Mouse (Mus musculus) spleen, postnatal 4 days (tissue): ENCODE results near the gene Lifr.

ENCODE experiments used
- DNase-seq, 2 experiments: peaks; one replicate each; pipeline ENCODE4 v3.0.0; 2022; ENCODE audit warnings: low spot score in 2 of 2

Lifr gene

GRCm38 (mm10) chr15:7157658-7158057, 67.2 kb downstream of the Lifr start:
- no peak for DNase-seq

DNA sequence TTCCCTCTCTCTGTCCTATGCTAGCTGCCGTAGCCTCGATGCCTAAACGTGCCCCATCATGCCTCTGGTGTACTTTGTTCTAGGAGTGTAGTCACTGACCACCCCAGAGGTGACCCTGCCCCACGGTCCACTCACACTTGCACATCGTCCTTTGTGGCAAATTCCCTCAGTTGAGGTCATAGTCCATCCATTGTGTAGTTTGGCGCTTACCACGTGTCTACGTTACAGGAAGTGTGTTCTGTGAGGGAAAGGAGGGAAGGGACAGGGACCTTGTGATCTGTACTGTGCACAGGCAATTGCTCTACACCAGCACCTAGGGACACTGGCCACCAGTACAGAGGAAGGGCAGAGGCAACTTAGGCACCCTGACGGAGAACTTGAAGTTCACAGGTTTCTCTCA, 69.5 kb downstream of the Lifr start:
- DNase-seq: no peak

DNA sequence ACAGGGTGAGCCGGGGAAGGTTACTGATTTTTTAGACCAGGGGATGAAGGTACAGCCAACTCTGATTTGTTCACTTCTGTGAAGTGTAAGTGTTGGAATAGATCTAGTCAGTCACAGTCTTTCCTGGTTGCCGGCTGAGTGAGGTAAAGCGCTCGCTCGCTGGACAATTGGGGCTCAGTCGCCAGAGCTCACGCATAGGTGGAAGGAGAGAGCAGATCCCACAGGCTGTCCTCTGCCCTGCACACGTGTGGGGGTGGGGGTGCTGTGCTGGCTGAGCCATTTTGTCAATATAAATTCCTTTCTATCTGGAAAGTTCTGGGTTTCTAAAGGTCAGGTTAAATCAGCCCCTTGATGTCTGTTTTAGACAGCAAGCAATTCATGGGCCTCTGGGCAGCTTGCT, 69.9 kb downstream of the Lifr start:
- no peak for DNase-seq

DNA sequence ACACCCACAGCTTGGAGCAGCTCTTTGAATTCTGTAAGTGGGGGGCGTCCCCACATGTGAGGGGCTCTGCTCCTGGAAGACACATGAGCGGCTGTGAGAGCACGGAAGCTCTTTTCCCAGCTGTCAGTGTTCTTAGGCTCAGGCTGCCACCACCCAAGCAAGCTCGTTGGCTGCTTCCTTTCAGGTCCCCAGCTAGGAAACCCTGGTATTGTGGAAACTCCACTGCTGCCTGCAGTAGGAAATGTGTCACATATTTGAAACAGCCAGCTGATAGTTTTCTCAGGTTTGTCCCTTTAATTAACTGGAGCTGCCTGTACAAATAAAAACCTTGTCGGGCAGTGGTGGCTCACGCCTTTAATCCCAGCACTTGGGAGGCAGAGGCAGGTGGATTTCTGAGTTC, 73.4 kb downstream of the Lifr start:
- DNase-seq: no peak

DNA sequence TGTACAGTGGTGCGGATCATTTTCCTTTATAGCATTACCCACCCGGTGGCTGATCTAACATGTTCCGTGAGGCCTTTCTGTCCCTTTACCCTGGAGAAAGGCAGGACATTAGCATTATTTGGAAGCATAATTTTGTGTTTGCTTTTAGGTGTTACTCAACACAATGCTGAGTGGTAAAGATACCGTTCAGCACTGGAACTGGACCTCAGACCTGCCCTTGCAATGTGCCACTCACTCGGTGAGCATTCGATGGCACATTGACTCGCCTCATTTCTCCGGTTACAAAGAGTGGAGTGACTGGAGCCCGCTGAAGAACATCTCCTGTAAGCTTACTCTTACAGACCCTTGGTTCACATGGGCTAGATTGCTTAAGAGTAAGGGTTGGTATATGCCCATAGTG, 76.3 kb downstream of the Lifr start:
- DNase-seq: no peak

DNA sequence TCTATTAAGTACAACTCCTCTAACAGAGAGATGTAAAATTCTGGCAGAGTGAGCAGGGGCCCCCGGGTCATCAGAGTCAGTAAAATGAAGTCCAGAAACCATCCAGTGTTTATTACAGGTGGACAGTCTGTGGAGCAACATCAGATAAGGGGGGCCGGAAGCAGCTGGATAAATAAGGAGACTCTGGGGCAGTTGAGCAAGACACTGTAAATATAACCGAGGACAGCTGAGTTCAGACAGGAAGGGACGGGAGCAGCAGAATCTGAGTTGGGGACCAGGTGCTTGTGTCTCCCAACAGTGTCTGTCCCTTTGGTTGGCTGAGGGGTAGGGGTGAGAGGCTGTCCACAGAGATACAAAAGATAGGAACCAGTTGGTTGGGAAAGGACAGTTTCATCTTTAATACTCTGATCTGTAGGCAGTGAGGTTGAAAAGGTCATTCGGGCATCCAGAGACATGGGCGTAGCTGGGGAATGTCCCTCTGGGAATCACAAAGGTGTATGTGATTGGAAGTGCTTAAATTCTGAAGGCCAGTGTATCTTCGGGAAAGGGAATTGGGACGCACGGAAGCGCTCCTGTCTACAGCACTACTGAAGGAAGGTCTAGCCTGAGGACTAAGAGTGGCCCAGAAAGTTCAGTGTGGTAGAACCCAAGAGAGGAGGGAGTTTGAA, 77.0 kb downstream of the Lifr start:
- no peak for DNase-seq

DNA sequence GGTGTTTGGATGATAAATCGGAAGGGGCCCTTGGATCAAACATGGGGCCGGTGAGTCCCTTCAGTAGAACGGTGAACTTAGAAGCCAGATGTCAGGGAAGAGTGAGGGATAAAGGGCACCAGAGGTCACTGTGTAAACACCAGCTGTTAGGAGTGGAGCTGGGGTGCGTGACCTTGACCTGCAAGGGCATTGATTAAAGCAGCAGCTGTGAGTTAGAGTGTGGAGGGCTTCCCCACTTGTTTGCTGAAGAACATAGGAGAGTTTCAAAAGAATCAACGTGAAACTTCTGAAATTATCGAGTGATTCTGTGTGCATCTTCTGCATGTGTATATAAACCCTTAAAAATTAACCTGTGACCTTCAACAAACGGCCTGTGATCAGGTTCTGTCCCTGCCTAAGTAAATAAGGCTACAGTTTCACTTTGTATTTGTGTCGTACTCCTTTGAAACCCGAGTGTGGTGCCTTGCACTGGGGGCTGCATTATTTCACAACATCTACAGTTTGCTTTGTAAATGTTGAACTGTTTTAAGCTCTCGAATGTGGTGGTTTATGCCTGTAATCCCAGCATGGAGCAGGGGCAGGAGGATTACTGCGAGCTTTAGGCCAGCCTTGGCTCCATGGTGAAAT, 77.6 kb downstream of the Lifr start:
- no peak for DNase-seq

DNA sequence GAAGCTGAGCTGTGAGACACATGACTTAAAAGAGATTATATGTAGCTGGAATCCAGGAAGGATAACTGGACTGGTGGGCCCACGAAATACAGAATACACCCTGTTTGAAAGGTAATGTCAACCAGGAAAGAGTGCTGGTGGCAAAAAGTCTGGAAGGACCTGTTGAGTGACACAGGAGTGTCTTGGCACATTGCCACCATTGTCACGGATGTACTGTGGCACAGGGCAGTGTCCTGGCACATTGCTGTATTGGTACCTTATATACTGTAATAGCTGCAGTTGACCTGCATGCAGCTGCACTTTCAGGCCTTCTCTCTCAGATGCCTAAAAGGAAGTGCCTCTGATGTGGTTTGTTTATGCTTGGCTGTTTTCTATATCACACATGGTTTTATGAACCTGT, 82.5 kb downstream of the Lifr start:
- DNase-seq: no peak

- DNase-seq: no peak
Observed at GRCm38 (mm10) chr15:7173346-7173745, 82.9 kb downstream of the Lifr start.

DNA sequence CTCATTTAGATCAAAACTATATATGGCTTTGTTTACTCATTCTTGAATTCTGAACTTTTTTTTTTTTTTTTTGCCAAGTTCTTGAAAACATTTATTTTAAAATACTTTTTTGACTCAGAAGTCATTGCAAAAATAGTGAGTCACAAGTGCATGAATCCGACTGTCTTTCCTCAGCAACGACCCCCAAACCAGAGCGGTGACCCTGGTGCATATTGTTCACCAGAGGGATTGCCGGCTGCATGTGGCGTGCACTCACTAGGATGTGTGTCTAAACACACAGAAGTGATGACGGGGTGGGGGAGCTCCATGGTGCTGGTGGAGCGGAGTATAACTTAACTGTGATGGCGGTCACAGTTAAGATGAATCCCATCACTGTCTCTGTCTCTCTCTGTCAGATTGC, 83.4 kb downstream of the Lifr start:
- no peak for DNase-seq

DNA sequence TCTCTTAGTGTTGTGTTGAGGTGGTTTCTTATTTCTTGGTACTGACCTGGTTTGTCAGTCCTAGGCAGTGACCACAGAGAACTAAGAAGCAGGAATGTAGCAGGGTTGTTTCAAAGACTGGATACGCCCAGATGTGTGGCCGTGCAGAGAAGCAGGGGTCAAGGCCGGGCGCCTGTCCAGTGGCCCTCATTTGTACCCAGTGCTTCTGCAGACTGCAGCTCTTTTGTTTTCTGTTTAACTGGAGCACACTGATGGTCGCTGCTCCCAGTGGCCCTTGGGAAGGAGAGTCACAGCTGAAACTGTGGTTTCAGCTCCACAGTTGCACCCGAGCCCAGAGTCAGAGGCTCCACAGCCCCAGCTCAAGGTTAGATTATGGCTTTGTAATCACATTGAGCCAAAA, 90.2 kb downstream of the Lifr start:
- no peak for DNase-seq

DNA sequence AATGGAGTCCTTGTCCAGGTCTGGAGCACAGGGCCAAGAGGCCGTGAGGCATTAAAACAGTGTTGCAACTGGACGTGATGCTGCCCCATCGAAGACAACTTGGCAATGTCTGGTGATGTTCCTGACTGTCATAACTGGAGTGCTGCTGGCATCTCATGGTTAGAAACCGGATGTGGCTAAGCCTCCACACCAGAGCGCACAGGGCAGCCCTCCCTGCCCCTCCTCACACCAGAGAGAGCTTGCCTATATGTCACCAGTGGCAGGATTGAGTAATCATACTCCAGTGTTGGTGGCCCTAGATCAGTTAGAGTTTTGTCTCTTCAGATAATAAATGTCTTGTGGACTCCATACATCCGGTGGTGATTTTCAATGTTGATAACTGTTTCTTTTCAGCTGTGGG, 97.3 kb downstream of the Lifr start:
- DNase-seq: no peak

- DNase-seq: no peak
Observed at GRCm38 (mm10) chr15:7189678-7190454, 99.5 kb downstream of the Lifr start.

GRCm38 (mm10) chr15:7191074-7191473, 100.7 kb downstream of the Lifr start:
- no peak for DNase-seq

- DNase-seq: no peak
Observed at GRCm38 (mm10) chr15:7192582-7192981, 102.2 kb downstream of the Lifr start.

- DNase-seq: no peak
Observed at GRCm38 (mm10) chr15:7194147-7194720, 103.8 kb downstream of the Lifr start.

- DNase-seq: no peak
Observed at GRCm38 (mm10) chr15:7194748-7195221, 104.4 kb downstream of the Lifr start.

DNA sequence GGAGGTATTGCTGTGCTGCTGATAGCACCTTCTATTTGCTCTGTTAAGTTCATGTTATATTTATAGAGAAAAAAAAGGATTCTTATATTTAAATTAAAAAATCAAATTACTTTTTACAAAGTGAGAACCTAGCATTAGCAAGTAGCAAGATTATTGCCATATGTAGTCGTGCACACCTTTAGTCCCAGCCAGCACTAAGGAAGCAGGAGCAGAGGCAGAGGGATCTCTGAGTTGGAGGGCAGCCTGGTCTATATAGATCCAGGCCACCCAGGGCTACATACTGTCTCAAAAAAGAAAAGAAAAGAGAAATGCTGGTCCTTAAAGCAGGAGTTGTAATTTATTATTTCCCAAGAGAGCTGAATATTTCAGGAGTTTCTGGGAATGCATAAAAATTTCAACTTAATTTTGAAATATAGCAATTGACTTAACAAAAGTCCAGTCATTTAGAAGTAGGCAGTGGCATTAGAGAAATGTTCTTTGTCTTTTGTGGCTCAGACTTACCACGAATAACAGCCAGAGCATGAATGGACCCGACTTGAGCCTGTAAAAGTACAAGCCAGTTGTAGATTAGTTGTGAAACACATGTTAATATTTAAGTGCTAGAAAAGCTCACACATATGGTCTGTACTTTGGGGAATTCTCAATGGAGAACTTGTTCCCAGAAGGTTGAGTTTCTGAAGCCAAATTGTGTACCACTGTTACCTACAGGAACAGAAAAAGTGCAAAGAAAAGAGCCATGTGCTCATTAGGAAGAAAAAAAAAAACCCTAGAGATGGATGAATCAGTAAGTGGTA, 107.4 kb downstream of the Lifr start:
- DNase-seq: no peak

GRCm38 (mm10) chr15:7198816-7199215, 108.4 kb downstream of the Lifr start:
- DNase-seq: no peak

DNA sequence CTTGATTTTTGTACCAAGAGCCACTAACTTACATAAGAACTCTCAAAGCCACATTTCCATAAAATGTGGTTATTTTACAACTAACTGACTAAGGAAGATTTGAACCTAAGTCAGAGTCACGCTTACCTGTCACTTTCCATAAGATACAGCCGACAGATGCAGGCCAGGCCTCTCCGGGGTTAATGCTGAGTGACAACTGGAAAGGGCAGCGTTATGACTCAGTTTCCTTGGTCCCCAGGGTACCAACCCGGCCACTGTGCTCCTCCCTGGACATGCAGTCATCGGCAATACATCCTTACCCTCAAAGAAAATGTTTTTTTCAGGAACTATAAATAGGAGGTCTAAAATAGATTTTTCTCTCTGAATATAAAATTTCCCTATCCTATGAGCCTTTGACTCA, 109.9 kb downstream of the Lifr start:
- no peak for DNase-seq

- DNase-seq: no peak
Observed at GRCm38 (mm10) chr15:7201421-7202380, 111.3 kb downstream of the Lifr start.
